ENCODE assay signal across 8 mouse cellular contexts in the genomic region with DNA sequence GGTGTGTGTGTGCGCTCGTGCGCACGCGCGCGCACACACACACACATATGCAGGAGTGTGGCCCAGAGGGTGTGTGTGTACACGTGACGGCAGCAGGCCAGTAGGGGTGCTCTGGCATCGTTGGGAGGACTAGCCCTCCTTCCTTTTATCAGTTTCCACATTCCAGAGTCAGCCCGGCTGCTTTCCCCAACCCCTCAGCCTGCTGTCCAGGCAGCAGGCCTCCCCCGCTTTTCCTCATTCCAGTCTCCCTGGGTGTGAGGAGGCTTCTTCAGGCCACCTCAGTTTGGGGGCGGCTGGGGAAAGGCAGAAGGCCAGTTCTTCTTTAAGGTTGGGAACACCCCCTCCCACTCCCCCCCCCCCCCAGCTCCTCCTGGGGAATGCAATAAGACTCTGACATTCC. TPM values are rescaled to one million over a fixed set of nuclear protein-coding genes. Genes with fewer than 3 reads are reported as not detected.
DNase-seq lines count a peak whose midpoint lies in the region; ATAC-seq lines count a peak whose summit lies in the region.

No protein-coding gene starts in this region.

- H3K4me2 ChIP-seq in liver, embryonic 16.5 days (ENCODE audit: low read depth, low read length) = no peak overlapping the region

- peak; percentile 82 for DNase-seq in 3134 (ENCODE audit: extremely low read depth, insufficient read length, low spot score)
- peak; percentile 94 for DNase-seq in heart, embryonic 10.5 days (ENCODE audit: low spot score)
- peak; percentile 67 for DNase-seq in kidney, adult 9 months
- DNase-seq in right cerebral cortex, adult 2 months (ENCODE audit: low spot score in 2 of 2) = peak; percentile 63 to 65
- no peak for DNase-seq in thymus, adult 18-20 months
- no peak for DNase-seq in cerebellum, adult 9-10 months

- peaks cover 10% of the 10 kb centered on the region for H3K4me1 ChIP-seq in brown adipose tissue, adult 24 weeks (ENCODE audit: control insufficient read depth, insufficient read depth, insufficient read length, low read length)
- peaks cover 75% of the 10 kb centered on the region for H3K4me1 ChIP-seq in heart, embryonic 10.5 days
- H3K4me1 ChIP-seq in liver, embryonic 16.5 days (ENCODE audit: control insufficient read depth, low read depth, low read length) = peaks cover 25% of the 10 kb centered on the region

- peak overlapping the region; percentile 81 for H3K4me3 ChIP-seq in brown adipose tissue, adult 24 weeks (ENCODE audit: insufficient read depth, low read depth, low read length)
- peak overlapping the region; percentile 69 for H3K4me3 ChIP-seq in heart, embryonic 10.5 days
- no peak overlapping the region for H3K4me3 ChIP-seq in liver, embryonic 16.5 days (ENCODE audit: low read depth, low read length)

- H3K27ac ChIP-seq in brown adipose tissue, adult 24 weeks (replicated peaks; ENCODE audit: low read depth, low read length) = peak overlapping the region; percentile 40
- H3K27ac ChIP-seq in heart, embryonic 10.5 days = peak overlapping the region; percentile 87
- peak overlapping the region; percentile 9; the same call in 1 of the 2 replicates for H3K27ac ChIP-seq in liver, embryonic 16.5 days (ENCODE audit: low read length)

- H3K9ac ChIP-seq in liver, embryonic 16.5 days (ENCODE audit: low read depth, low read length) = no peak overlapping the region

- peaks cover 4% of the 10 kb centered on the region; the same call in 1 of the 2 replicates for H3K36me3 ChIP-seq in heart, embryonic 10.5 days
- H3K36me3 ChIP-seq in liver, embryonic 16.5 days (ENCODE audit: control insufficient read depth, insufficient read depth) = no peaks in the 10 kb centered on the region

- H3K9me3 ChIP-seq in heart, embryonic 10.5 days = no peaks in the 10 kb centered on the region
- H3K9me3 ChIP-seq in liver, embryonic 16.5 days (replicated peaks; ENCODE audit: control insufficient read depth, low read length) = no peaks in the 10 kb centered on the region

- H3K27me3 ChIP-seq in heart, embryonic 10.5 days (ENCODE audit: insufficient read depth, poor library complexity, severe bottlenecking) = no peaks in the 10 kb centered on the region
- no peaks in the 10 kb centered on the region for H3K27me3 ChIP-seq in liver, embryonic 16.5 days (ENCODE audit: control insufficient read depth, insufficient read depth, low read depth, low read length)

- 15% methylated on average over 13 of the region's 13 CpGs for WGBS in heart, embryonic 10.5 days
- 67% methylated on average over 13 of the region's 13 CpGs for WGBS in liver, embryonic 16.5 days (ENCODE audit: insufficient replicate concordance)

- no peak for ATAC-seq in liver, embryonic 16.5 days (ENCODE audit: low read depth)

RNA-seq across cellular contexts. Expression of a gene that starts 2.4 kb away (rescaled TPM):
- polyA plus RNA-seq in brown adipose tissue, adult 24 weeks (2012; ENCODE audit: insufficient read depth, insufficient read length, missing spikeins) = 193 and 221 TPM in 2 replicates
- 78.3 and 85.5 TPM in 2 replicates for polyA plus RNA-seq in heart, embryonic 10.5 days (2016; fragmentation: Nextera tagmentation; extraction: Ambion mirVana)
- polyA plus RNA-seq in liver, embryonic 16.5 days (2015; fragmentation: Nextera tagmentation; extraction: Ambion mirVana) = 46.5 and 47.3 TPM in 2 replicates

RNA-seq across cellular contexts. Expression of a gene that starts 2.4 kb away (rescaled TPM):
- polyA plus RNA-seq in brown adipose tissue, adult 24 weeks (2012; ENCODE audit: insufficient read depth, insufficient read length, missing spikeins) = 4.2 and 4.4 TPM in 2 replicates
- 13.7 and 16.9 TPM in 2 replicates for polyA plus RNA-seq in heart, embryonic 10.5 days (2016; fragmentation: Nextera tagmentation; extraction: Ambion mirVana)
- polyA plus RNA-seq in liver, embryonic 16.5 days (2015; fragmentation: Nextera tagmentation; extraction: Ambion mirVana) = 2.0 and 3.0 TPM in 2 replicates

RNA-seq across cellular contexts. Expression of a gene that starts 17.4 kb away (rescaled TPM):
- polyA plus RNA-seq in brown adipose tissue, adult 24 weeks (2012; ENCODE audit: insufficient read depth, insufficient read length, missing spikeins) = 140 and 178 TPM in 2 replicates
- polyA plus RNA-seq in heart, embryonic 10.5 days (2016; fragmentation: Nextera tagmentation; extraction: Ambion mirVana) = 116 and 130 TPM in 2 replicates
- polyA plus RNA-seq in liver, embryonic 16.5 days (2015; fragmentation: Nextera tagmentation; extraction: Ambion mirVana) = 50.8 and 54.5 TPM in 2 replicates

RNA-seq across cellular contexts. Expression of a gene that starts 37.4 kb away (rescaled TPM):
- 10.6 and 28.7 TPM in 2 replicates for polyA plus RNA-seq in brown adipose tissue, adult 24 weeks (2012; ENCODE audit: insufficient read depth, insufficient read length, missing spikeins)
- 22.7 and 23.9 TPM in 2 replicates for polyA plus RNA-seq in heart, embryonic 10.5 days (2016; fragmentation: Nextera tagmentation; extraction: Ambion mirVana)
- 10.1 and 13.5 TPM in 2 replicates for polyA plus RNA-seq in liver, embryonic 16.5 days (2015; fragmentation: Nextera tagmentation; extraction: Ambion mirVana)

RNA-seq across cellular contexts. Expression of a gene that starts 47.7 kb away (rescaled TPM):
- polyA plus RNA-seq in brown adipose tissue, adult 24 weeks (2012; ENCODE audit: insufficient read depth, insufficient read length, missing spikeins) = 2.9 and 5.7 TPM in 2 replicates
- polyA plus RNA-seq in heart, embryonic 10.5 days (2016; fragmentation: Nextera tagmentation; extraction: Ambion mirVana) = 13.9 and 20.7 TPM in 2 replicates
- polyA plus RNA-seq in liver, embryonic 16.5 days (2015; fragmentation: Nextera tagmentation; extraction: Ambion mirVana) = 2.1 and 2.5 TPM in 2 replicates

Comparison
In these comparisons a context has a peak if more than half of its experiments do, and no peak if none do; other contexts are left out.
1. DNase-seq: peak in 3134 (single experiment), heart, embryonic 10.5 days (single experiment), kidney, adult 9 months (single experiment) and right cerebral cortex, adult 2 months (2 of 2); none in thymus, adult 18-20 months (0 of 2) and cerebellum, adult 9-10 months (single experiment).
2. H3K27ac ChIP-seq: peak in every context shown above with its lines; median percentile 87 in heart, embryonic 10.5 days; 40 in brown adipose tissue, adult 24 weeks; 9 in liver, embryonic 16.5 days.